Mouse (Mus musculus) ES-E14 (cell line): ENCODE data around the gene Lasp1. TPM values are rescaled to one million over a fixed set of nuclear protein-coding genes. Genes with fewer than 3 reads are reported as not detected.

Source experiments
- DNase-seq: peaks from one replicate; pipeline ENCODE4 v3.0.0-alpha.2; 2013; ENCODE audit warnings: low read depth, low spot score
- H3K27ac ChIP-seq: 2 replicates; pipeline ENCODE4 v1.5.1; 2012; ENCODE audit warnings: low read depth, mild to moderate bottlenecking, low read length, moderate library complexity, mixed read lengths; ENCODE audit not compliant: poor library complexity, insufficient read depth, severe bottlenecking
- H3K36me3 ChIP-seq: 2 replicates; pipeline ENCODE4 v1.6.1; 2012; ENCODE audit warnings: mild to moderate bottlenecking, low read length, moderate library complexity, mixed read lengths; ENCODE audit not compliant: control insufficient read depth, poor library complexity, insufficient read depth, severe bottlenecking
- H3K4me1 ChIP-seq, 2 experiments: fragments of 150-350 bp in 1 of 2; sonication (generic) in 1 of 2; 2 replicates each; pipeline ENCODE4 v1.6.1; 2012; ENCODE audit warnings: low read length in 2 of 2, mild to moderate bottlenecking in 1 of 2, mixed read lengths in 1 of 2; ENCODE audit not compliant: control insufficient read depth in 2 of 2, insufficient read depth in 2 of 2, poor library complexity in 1 of 2
- H3K4me3 ChIP-seq, 2 experiments: fragments of 150-350 bp in 1 of 2; sonication (generic) in 1 of 2; 2 replicates each; pipeline ENCODE4 v1.5.1; 2012; ENCODE audit warnings: low read length in 2 of 2, low read depth in 1 of 2, mild to moderate bottlenecking in 1 of 2, mixed read lengths in 1 of 2; ENCODE audit not compliant: insufficient read depth in 1 of 2, poor library complexity in 1 of 2, severe bottlenecking in 1 of 2
- H3K9ac ChIP-seq: 2 replicates; pipeline ENCODE4 v1.6.1; 2012; ENCODE audit warnings: low read depth, mild to moderate bottlenecking, low read length, mixed read lengths; ENCODE audit not compliant: poor library complexity, insufficient read depth, severe bottlenecking
- H3K9me3 ChIP-seq: fragments of 150-350 bp; sonication (generic); 2 replicates; pipeline ENCODE4 v1.6.1; 2012; ENCODE audit warnings: low read depth, mild to moderate bottlenecking, low read length; ENCODE audit not compliant: control insufficient read depth, insufficient read depth
- CHD2 ChIP-seq: IDR thresholded peaks from 2 replicates; pipeline ENCODE4 v1.6.1; 2014; ENCODE audit warnings: mild to moderate bottlenecking, low read depth, low read length, inconsistent platforms
- HCFC1 ChIP-seq: IDR thresholded peaks from 2 replicates; pipeline ENCODE4 v1.6.1; 2012; ENCODE audit warnings: low read length, inconsistent platforms, borderline replicate concordance; ENCODE audit not compliant: insufficient read depth
- MAFK ChIP-seq: IDR thresholded peaks from 2 replicates; pipeline ENCODE4 v1.6.1; 2014; ENCODE audit warnings: mild to moderate bottlenecking, low read depth, low read length, inconsistent platforms; ENCODE audit not compliant: insufficient read depth
- ZC3H11A ChIP-seq: IDR thresholded peaks from 2 replicates; pipeline ENCODE4 v1.6.1; 2012; ENCODE audit warnings: low read depth, mild to moderate bottlenecking, inconsistent platforms, low read length, borderline replicate concordance
- ZNF384 ChIP-seq: IDR thresholded peaks from 2 replicates; pipeline ENCODE4 v1.6.1; 2012; ENCODE audit warnings: low read depth, low read length, inconsistent platforms
- in situ Hi-C, 2 experiments: fragments of 600-800 bp; cut with MboI; formaldehyde crosslinking; loops; one replicate each; pipeline ENCODE4 v1.15.1; 2025; ENCODE audit warnings: low sequenced_read_pairs in 2 of 2, inconsistent platforms in 1 of 2; ENCODE audit not compliant: unreplicated experiment in 2 of 2
- total RNA-seq: library from RNA; depleted of rRNA; stranded (reverse); fragments of 300-350 nt; gene quantifications from 2 replicates; pipeline ENCODE4 v1.2.3, GENCODE M21; 2012

The Lasp1 gene
- total RNA-seq, 1 experiment, result 147 TPM

GRCm38 (mm10) chr11:97779968-97780701 is 18.7 kb upstream of the Lasp1 start:
- peak overlapping the region; percentile 83 to 98 for H3K4me3 ChIP-seq
- no peak for DNase-seq
- H3K9me3 ChIP-seq, result no peaks in the 10 kb centered on the region
- TF ChIP-seq ZNF384, result no peak
- TF ChIP-seq HCFC1, result no peak
- no peak for TF ChIP-seq MAFK
- no peak for TF ChIP-seq ZC3H11A
- TF ChIP-seq CHD2, result no peak
- in situ Hi-C loops, result no loop called here
- peaks cover 49% of the 10 kb centered on the region for H3K36me3 ChIP-seq
- no peak overlapping the region; the same call in 1 of the 2 replicates for H3K27ac ChIP-seq
- H3K9ac ChIP-seq, result peak overlapping the region; percentile 100
- H3K4me1 ChIP-seq, result peaks cover 0 to 3% of the 10 kb centered on the region in 2 experiments; a peak in 1 of 4 replicates

GRCm38 (mm10) chr11:97781478-97781831 is 17.3 kb upstream of the Lasp1 start:
- peak overlapping the region; percentile 94 for H3K27ac ChIP-seq

GRCm38 (mm10) chr11:97781832-97782563 is 16.8 kb upstream of the Lasp1 start, which contains the start of gene Rpl23:
TSS of gene Rpl23 (minus strand) at chr11:97782437.
- in situ Hi-C loops, result no loop called here
- TF ChIP-seq HCFC1 (peak; percentile 84), ZC3H11A (no peak), MAFK (no peak), ZNF384 (no peak), CHD2 (no peak)
- Histone ChIP-seq H3K4me1 (no peaks in the 10 kb centered on the region), H3K9me3 (no peaks in the 10 kb centered on the region), H3K4me3 (peak within 1 kb of the TSS; percentile 83 to 98), H3K27ac (peak within 1 kb of the TSS; percentile 94), H3K36me3 (peaks cover 45% of the 10 kb centered on the region), H3K9ac (peak within 1 kb of the TSS; percentile 100)
- DNase-seq, result peak; percentile 97

More at GRCm38 (mm10) chr11:97781478-97781831, 17.3 kb upstream of the Lasp1 start:
- in situ Hi-C loops, result no loop called here
- DNase-seq, result no peak
- Histone ChIP-seq H3K9me3 (no peaks in the 10 kb centered on the region), H3K9ac (peak overlapping the region; percentile 100), H3K4me1 (no peaks in the 10 kb centered on the region), H3K36me3 (peaks cover 49% of the 10 kb centered on the region), H3K4me3 (peak overlapping the region; percentile 83 to 98)
- TF ChIP-seq ZNF384 (no peak), ZC3H11A (no peak), MAFK (no peak), HCFC1 (no peak), CHD2 (no peak)

- H3K4me3 ChIP-seq, result peak overlapping the region; percentile 83 to 98
- TF ChIP-seq CHD2 (no peak), ZC3H11A (no peak), MAFK (no peak), HCFC1 (no peak)
- H3K36me3 ChIP-seq, result peaks cover 40% of the 10 kb centered on the region
- H3K9ac ChIP-seq, result peak overlapping the region; percentile 75
- no peak overlapping the region; the same call in 1 of the 2 replicates for H3K27ac ChIP-seq
- no peak for DNase-seq
- H3K4me1 ChIP-seq, result no peaks in the 10 kb centered on the region
- in situ Hi-C loops, result no loop called here
- H3K9me3 ChIP-seq, result no peaks in the 10 kb centered on the region
Measured at GRCm38 (mm10) chr11:97782564-97782895, 16.3 kb upstream of the Lasp1 start.
